Mouse (Mus musculus) frontal cortex, postnatal 14 days (tissue): Measurements from ENCODE around the gene Obsl1.

Experiments used
- DNase-seq, 2 experiments: peaks; one replicate each; pipeline ENCODE4 v3.0.0; 2022; ENCODE audit warnings: low spot score in 2 of 2

The Obsl1 gene

DNA sequence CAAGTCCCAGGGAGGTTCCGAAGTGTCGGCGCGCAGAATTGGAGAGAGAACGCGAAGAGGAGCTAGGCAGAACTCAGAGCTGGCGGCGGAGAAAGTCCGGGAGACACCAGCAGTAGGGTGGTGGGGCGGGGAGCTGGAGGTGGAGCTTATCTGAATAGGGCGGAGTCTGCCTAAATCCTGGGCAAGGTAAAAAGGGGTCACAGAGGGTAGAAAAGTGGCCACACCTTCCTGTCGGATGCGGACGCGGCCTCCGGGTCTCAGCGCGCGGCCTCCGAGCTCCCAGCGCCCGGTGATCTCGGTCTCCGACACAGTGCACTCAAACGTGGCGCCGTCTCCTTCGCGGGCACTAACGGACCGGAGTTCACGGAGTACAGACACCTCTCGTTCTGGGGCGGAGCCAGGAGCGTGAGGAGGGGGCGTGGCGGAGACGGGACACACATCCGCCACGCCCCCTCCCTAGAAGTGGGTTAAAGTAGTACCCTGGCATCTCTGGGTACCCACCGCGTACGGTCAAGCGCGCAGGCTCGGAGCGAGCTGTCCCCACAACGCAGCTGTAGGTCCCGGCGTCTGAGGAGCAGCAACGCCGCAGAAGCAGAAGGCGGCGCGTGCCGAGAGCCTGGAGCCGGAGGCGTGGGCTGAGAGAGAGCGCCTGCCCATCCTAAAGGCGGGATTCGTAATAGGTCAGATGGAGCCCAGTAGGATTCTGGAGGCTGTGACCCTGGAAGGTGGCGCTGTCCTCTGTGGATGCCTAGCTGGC is 18.7 kb downstream of the Obsl1 start:
- DNase-seq: peak in 1 of 2 experiments; percentile 64

DNA sequence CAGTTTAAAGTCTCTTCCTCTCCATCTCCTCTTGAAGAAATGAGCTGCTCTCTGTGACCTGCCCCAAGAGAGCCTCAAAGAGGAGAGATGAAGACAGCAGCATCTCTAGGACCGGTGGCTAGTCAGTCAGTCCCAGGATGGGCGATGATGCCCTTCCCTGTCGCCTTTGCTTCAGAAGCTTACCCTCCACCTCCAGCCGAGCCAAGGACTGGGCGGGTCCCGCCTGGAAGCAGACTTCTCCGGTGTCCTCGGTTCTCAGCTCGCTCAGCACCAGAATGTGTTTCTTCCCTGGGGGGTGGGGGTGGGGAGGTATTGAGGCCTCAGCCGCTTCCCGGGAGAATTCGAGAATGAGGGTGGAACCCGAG is 19.2 kb downstream of the Obsl1 start:
- no peak for DNase-seq

DNA sequence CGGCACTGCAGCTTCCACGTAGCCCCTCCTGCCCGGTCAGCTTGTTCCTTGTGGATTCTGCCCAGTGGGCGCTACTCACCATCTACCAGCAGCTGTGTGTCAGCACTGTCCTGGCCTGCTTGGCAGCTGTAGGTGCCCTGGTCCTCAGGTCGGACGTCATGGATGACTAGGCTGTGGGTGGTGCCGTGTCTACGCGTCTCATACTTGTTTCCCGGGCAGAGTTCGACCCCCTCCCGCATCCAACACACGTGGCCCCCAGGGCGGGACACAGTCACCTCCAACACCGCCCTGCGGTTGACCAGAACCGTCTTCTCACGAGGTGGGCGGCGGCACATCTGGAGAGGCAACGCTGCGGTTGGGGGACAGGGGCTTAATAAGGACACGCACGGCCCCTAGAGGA is 19.7 kb downstream of the Obsl1 start:
- DNase-seq: no peak

DNA sequence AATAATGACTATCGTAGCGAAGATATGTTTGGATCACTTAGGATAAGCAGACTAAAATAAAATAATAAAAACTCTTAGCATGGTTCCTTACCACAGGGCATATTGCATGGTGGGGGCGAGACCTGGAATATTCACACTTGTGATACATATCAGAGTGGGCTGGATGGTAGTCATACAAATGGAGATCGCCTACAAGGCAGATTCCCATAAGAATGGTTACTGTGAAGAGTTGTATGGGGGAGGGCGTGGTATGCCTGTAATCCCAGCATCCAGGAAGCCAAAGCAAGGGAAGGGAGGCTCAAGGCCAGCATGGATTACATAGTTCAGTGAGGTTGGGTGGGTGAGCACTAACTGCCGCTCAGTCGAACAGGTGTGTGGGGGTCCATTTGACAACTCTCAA is 25.5 kb downstream of the Obsl1 start:
- DNase-seq: no peak

DNA sequence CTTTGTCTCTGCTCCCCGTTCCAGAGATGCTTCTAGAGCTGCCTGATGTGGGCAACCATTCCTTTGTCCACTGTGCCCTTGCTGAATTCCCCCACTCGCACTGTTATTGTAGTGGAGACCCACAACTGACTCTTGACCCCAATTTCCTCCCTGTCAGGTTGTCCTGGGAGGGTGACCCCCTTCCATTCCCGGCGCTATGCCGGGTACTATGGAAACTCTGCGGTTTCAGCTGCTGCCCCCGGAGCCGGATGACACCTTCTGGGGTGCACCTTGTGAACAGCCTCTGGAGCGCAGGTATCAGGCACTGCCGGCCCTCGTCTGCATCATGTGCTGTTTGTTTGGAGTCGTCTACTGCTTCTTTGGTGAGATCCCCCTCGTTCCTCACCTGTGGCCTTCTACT is 26.2 kb downstream of the Obsl1 start:
- DNase-seq: no peak

DNA sequence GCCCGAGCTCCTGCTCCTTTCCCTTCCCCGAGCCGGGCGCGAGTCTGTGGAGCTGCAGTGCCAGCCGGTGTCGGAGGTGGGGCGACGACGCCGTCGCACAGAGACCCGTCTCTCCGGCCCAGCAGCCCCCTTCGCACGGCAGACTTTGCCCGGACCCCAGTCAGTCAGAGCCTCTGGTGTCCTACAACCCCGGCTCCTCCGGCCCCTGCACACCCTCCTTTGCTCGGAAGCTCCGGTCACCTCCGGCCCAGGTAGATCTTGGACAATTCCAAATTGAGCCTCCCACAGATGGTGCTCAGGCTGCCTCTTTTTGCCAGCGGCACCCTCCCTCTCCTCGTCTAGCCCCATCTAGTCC is 26.6 kb downstream of the Obsl1 start:
- DNase-seq: no peak

DNA sequence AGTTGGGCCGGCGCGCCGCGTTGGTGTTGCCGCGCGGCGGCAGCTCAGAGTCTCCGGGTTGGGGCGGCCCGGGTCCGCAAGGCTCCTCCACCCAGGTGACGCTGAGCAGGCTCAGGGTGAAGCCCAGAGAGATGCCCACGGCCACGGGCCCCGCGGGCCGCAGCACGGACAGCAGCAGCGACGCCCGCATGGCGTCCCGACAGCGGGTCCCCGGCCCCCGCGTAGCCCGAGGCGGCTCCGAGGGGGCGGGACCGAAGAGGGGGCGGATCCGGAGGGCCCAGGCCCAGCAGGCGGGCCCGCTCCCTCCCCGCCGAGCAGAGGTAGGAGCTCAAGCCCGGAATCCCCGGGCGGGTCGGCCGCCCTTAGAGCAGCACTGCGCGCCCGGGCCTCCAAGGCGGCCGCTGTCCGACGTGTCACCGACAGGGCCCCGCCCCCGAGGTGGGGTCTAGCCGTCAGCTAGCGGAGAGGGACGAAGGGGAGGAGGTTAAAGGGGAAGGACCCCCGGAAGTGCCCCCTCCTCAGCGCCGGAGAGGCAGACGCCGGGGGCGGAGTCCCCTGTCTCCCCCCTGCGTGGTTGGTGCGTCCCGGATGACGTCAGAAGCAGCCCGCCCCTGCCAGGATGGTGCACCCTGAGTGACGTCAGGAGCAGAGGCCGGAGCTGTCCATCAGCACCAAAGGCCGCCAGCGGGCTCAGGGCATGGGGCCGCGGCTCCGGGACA is 27.2 kb downstream of the Obsl1 start, which contains the start of the genes Chpf and Tmem198:
Gene Chpf (minus strand): TSS at position 392 of the 719 bp plus-strand sequence.
Gene Tmem198 (plus strand): TSS at position 617 of the 719 bp plus-strand sequence.
- DNase-seq: peak; percentile 95 to 96

DNA sequence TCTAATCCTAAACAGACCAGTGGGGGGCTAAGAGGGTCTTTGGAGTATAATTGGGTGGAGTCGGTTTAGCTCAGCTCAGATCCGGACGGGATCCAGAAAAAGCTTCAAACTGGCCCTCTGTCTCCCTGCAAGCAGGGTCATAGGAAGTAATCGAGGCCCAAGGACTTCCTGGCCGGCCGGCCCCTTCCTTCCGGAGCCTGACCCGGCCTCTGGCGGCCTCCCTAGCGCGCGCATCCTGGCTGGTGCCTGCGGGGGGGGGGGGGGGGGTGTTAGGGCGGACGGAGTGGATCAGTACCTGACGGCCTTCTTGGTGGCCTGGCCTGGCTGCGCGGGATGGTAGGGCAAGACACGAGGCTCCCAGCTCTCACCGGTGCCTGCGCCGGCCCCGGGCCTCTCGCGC is 27.8 kb downstream of the Obsl1 start:
- DNase-seq: no peak

DNA sequence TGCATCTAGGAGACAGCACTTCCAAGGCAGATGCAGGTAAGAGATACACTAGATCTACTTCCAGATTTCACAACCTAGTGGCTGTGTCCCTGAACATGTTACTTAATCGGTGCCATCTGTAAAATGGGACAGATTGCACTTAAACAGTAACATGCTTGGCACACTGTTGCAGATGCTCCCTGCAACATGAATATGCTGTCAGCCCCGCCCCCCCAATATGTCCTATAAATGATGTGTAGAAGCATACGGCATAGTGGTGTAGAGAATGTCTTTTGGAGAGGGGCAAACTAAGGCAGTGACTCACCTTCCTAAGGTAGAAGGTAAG is 28.3 kb downstream of the Obsl1 start:
- DNase-seq: no peak

DNA sequence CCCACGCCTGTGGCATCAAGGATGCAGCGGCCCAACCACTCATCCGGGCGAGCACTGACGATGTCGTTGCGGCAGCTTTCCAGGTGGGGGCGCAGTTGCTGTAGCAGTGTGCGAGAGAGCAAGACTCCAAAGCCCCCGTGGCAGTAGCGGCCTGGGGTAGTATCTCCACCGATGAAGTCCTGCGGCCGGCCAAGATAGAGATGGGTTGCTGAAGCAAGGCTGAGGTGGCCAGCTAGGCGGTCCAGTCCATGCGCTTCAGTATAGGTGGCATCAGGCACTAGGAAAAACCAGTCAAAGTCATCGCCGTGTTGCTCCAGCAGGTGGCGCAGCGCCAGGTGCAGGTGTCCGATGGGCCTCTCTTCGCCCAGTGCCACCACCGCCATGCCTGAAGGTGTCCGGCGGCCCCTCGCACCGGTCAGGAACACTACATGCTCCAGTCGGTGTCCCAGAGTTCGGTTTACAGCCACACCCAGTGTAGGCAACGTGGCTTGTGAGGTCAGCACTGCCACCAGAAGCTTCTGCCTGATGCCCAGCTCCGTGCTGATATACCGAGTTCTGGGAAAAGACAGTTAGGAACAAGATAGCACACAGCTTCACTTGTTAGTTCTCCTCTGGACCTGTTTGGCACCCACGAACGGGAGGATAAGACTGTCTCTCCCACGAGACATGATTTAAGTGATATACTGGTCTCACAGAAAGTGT is 28.8 kb downstream of the Obsl1 start:
- peak; percentile 73 to 80 for DNase-seq

DNA sequence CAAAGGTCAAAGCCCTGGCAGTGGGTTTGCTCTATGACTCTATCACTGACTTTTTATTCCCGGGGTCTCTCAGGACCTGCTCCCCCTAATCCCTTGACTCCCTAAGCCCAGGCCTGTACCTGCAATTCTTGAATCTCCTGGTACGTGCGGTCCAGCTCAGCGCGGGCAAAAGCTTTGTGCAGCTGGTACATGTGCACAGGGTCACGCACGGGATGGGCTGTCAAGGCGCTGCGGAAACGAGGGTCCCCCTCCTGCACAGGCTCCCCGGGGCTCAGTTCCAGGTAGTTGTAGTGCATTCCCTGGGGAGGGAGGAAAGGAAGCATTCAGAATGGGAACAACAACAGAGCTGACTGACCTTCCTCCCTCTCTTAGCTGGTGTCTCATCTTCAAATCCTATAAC is 29.8 kb downstream of the Obsl1 start:
- no peak for DNase-seq

DNA sequence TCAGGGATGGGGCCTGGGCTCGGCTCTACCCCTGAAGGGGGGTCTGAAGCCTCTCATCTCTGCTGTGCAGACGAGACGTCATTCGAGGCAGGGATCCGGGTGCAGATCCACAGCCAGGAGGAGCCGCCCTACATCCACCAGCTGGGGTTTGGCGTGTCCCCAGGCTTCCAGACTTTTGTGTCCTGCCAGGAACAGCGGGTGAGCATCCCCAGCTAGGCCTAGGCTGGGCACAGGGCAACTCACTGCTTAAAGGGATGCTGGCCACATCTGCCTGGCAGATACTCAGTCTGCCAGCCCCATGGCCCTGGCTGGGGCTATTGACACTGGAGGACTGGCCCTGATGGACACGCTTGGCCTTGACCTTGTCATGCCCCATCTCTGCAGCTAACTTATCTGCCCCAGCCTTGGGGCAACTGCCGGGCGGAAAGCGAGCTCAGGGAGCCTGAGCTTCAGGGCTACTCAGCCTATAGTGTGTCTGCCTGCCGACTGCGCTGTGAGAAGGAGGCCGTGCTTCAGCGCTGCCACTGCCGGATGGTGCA is 36.9 kb downstream of the Obsl1 start:
- DNase-seq: no peak

DNA sequence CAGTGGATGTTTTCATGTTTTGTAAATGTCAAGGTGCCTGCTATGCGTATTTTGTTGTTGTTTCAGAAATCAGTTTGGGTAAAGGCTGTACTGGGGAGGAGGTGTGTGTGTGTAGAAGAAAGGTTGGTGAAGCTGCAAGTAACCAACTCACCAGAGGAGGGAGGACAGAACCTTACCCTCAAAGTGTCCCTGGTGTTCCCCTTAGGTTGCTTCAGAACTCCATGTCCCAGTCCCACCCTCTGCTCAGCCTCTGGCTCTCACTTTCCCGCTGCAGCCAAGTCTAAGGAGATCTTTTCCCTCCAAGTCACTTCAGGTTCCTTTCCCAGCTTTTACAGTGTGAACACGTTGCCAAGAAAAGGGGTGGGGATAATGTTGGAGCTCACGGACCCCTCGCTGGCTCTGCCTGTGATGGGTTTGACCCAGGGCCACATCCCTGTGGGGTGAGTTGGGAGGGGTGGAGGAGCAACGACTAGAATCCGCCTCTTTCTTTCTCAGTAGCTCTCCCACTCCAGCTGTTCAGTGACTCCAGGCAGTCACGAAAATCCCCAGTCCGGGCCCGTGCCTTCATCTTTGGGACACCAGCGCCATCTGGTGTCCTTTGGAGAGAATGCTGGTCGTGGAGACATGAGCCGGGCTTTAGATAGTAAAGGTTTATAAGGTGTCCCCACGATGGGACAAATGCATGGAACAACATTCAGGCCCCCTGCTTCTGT is 38.9 kb downstream of the Obsl1 start:
- peak; percentile 74 to 84 for DNase-seq

DNA sequence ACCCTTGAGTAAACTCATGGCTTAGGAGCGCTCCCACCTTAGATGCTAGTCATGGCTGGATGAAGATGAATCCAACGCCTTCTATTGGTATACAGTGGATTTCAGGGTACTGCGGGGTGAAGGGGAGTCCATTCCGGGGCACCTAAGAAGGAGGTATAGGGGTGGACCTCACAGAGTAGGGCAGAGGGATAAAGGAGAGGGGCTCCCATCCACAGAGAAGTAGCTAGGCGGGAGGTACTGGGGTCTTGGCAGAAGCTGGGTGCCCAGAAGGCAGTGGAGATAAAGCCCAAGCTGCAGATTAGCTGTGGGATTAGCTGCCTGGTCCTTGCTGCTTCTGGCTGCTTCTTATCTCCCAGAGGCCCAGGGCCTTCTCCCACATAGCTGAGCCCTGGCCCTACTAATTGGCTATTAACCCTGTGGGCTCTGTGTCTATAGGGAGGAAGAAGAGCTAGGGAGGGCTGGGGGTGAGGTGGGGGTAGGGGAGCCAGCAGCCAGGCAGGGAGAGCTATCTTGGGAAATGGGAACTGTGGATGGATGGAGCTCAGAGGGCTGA is 42.5 kb downstream of the Obsl1 start:
- DNase-seq: no peak

DNA sequence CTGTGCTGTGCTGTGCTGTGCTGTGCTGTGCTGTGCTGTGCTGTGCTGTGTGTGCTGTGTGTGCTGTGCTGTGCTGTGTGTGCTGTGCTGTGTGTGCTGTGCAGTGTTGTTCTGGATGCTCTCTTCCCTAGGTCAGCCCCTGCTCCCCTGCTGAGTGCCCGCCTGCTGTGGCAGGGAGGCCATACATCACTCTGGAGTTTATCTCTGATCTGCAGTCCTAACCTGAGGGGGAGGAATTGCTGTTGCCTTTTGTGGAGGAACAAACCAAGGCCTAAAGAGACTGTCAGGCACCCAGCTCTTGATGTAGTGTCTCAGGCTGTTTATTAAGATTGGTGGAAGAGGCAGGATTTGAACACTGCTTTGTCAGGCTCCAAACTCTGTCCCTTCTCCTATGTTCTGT is 43.6 kb downstream of the Obsl1 start:
- DNase-seq: no peak

DNA sequence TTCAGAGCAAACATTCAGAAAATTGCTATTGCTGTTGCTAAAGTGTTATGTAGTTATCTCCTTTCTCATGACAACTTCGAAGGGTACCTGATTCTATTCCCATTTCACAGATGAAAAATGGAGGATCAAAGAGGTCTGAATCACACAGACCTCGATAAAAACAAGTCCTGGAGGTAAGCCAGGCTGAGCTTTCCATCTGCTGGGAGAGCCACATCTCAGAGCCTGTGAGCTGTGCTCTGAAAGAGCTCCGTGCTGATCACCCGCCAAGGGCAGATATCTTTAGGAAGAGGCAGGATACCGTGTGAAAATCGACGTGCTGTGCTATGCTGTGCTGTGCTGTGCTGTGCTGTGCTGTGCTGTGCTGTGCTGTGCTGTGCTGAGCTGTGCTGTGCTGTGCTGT is 46.0 kb downstream of the Obsl1 start:
- no peak for DNase-seq

DNA sequence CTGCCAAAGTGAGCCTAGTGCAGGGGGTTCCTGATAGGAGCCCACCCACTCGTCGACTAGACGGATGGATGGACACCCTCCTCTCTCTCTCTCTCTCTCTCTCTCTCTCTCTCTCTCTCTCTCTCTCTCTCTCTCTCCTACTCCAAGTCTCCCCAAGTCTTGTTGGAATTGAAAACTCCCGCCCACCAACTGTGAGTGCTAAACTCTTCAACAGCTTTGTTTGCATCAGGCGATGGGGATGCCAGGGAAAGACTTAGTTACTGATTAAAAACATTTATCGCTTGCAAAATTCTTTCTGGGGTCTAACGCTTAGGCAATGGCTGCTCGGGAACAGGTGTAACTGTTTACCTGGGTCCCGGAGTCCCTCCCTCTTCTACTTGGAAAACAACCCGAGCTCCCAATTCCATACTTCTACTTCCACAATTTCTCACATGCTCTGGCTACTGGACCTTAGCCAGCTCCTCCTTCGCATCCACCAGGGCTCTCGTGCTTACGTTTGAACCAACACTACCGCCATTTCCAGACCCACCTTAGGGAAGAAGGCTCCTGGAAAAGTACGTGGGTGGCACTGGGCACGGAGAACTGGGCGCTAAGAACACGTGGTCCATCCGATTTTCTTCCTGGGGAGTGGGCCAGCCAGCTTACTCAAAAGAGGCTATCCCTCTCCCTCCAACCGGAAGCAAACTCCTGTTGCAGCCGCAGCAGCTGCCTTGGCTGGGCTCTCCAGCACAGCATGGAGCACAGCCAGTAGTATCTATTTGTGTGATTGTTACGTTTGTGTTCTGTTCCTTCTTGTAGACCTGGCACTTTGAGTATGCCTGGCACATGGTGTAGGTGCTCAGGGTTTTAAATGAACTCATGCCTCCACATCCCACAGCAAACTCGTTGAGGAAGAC is 47.2 kb downstream of the Obsl1 start:
- no peak for DNase-seq

DNA sequence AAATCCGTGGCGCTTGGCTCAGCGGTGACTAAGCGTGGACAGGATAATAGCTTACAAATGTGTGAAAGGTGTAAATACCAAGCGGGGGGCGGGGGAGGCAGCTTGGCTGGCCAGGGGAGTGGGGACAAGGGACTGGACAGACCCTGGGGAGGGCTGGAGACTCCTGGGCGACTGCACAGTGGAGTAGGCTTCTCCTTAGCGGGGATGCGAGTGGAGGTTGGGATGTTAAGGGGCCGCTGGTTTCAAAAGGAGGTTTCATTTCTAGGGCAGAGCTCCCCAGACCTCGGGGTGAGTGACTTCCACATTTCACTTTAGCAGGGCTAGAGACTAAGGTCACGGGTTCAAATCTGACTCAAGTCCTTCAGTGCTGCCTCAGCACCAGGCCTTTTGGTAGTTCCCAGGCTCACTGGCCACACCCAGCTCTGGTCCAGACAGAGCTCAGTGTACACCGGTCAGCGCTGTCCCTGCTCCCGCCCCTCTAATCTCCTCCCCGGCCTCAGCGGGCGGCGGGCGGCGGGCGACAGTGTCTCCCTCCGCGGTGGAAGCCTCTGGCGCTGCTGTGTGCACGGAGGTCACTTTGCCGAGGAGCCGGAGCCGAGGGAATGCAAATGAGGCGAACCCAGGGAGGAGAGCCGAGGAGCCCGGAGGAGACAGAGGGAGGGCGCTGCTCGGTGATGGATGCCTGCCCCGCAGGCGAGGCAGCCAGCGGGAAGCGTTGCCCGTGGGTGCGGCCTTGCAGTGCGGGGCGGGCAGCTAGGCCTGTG is 48.0 kb downstream of the Obsl1 start:
- no peak for DNase-seq

DNA sequence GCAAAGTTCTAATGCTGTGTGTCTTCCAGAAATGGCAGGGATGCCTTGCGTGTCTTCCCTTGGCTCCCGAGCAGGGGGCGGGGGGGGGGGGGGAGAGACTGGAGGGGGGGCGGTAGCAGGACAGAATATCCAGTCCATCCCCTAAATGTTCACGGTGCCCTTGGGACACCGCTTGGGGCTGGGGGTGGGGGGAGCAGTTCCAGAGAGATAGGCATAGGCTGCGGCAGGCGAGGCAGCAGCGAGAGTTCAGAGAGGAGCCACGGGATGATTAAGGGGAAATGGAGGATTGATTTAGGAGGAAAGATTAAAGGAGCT is 48.6 kb downstream of the Obsl1 start:
- no peak for DNase-seq
